8 mouse cellular contexts compared by ENCODE assay signal in genomic region chr9:15306398-15307119, GRCm38 (mm10). TPM values are rescaled to one million over a fixed set of nuclear protein-coding genes. Genes with fewer than 3 reads are reported as not detected.
DNase-seq lines count a peak whose midpoint lies in the region; ATAC-seq and TF ChIP-seq lines count a peak whose summit lies in the region.

TSS of gene 4931406C07Rik (minus strand) at chr9:15306448.

- peak; percentile 21 for DNase-seq in kidney, postnatal 10 days
- DNase-seq in kidney, postnatal 25 days, result no peak
- DNase-seq in ES-E14 (ENCODE audit: low read depth, low spot score), result no peak
- peak; percentile 70 for DNase-seq in embryo, embryonic 11 days
- DNase-seq in heart, postnatal 4 days, result no peak
- peak; percentile 52 for DNase-seq in limb, embryonic 14.5 days (ENCODE audit: low spot score)
- DNase-seq in thymus, adult 18-20 months, result no peak

- peak within 1 kb of the TSS; percentile 76 to 98 for H3K4me3 ChIP-seq in ES-E14 (ENCODE audit: insufficient read depth in 1 of 2, low read depth in 1 of 2, low read length in 2 of 2, poor library complexity in 1 of 2, severe bottlenecking in 1 of 2)
- H3K4me3 ChIP-seq in limb, embryonic 14.5 days (replicated peaks; ENCODE audit: low read length), result peak within 1 kb of the TSS; percentile 95
- H3K4me3 ChIP-seq in small intestine, adult 2 months (ENCODE audit: low read depth, low read length), result peak within 1 kb of the TSS; percentile 96

- in situ Hi-C loops in ES-E14 (cut with MboI; ENCODE audit: low sequenced_read_pairs in 2 of 2, unreplicated experiment in 2 of 2), result no loop called here

- H3K4me2 ChIP-seq in limb, embryonic 14.5 days (replicated peaks; ENCODE audit: low read depth, low read length, severe bottlenecking), result peak within 1 kb of the TSS; percentile 90

- peak within 1 kb of the TSS; percentile 96 for H3K27ac ChIP-seq in ES-E14 (ENCODE audit: insufficient read depth, low read depth, low read length, poor library complexity, severe bottlenecking)
- H3K27ac ChIP-seq in limb, embryonic 14.5 days (replicated peaks; ENCODE audit: low read depth, low read length), result peak within 1 kb of the TSS; percentile 94
- peak within 1 kb of the TSS; percentile 86 for H3K27ac ChIP-seq in small intestine, adult 2 months (ENCODE audit: insufficient read depth, low read depth, low read length)

- ATAC-seq in limb, embryonic 14.5 days (ENCODE audit: low FRiP score, low read depth), result peak; percentile 79

- peak within 1 kb of the TSS; percentile 100 for H3K9ac ChIP-seq in ES-E14 (ENCODE audit: insufficient read depth, low read depth, low read length, poor library complexity, severe bottlenecking)
- peak within 1 kb of the TSS; percentile 97 for H3K9ac ChIP-seq in limb, embryonic 14.5 days (ENCODE audit: low read depth, low read length, severe bottlenecking)

- WGBS in limb, embryonic 14.5 days, result under 1% methylated on average over 35 of the region's 35 CpGs
- under 1% methylated on average over 35 of the region's 35 CpGs for WGBS in small intestine, adult 2 months

- no peak for TF ChIP-seq CTCF in small intestine, adult 2 months (IDR thresholded peaks at IDR 0.05; ENCODE audit: extremely low read depth, insufficient read length, insufficient replicate concordance, low read depth, low read length)

- peaks cover 45% of the 10 kb centered on the region for H3K36me3 ChIP-seq in ES-E14 (ENCODE audit: control insufficient read depth, insufficient read depth, low read length, poor library complexity, severe bottlenecking)
- H3K36me3 ChIP-seq in limb, embryonic 14.5 days (ENCODE audit: control insufficient read depth, insufficient read depth, low read length), result peaks cover 38% of the 10 kb centered on the region
- peaks cover 24% of the 10 kb centered on the region for H3K36me3 ChIP-seq in small intestine, adult 2 months (ENCODE audit: control insufficient read depth, insufficient read depth, low read length)

- H3K9me3 ChIP-seq in ES-E14 (ENCODE audit: control insufficient read depth, insufficient read depth, low read depth, low read length), result no peaks in the 10 kb centered on the region
- H3K9me3 ChIP-seq in limb, embryonic 14.5 days (ENCODE audit: control insufficient read depth, low read length), result no peaks in the 10 kb centered on the region

- no peaks in the 10 kb centered on the region for H3K27me3 ChIP-seq in limb, embryonic 14.5 days (ENCODE audit: control insufficient read depth, insufficient read depth, low read length)
- no peaks in the 10 kb centered on the region for H3K27me3 ChIP-seq in small intestine, adult 2 months (ENCODE audit: control insufficient read depth, insufficient read depth, low read length)

- no peak for TF ChIP-seq POLR2A in limb, embryonic 14.5 days (IDR thresholded peaks at IDR 0.05; ENCODE audit: borderline replicate concordance, extremely low read depth, insufficient read depth, insufficient read length)
- TF ChIP-seq POLR2A in small intestine, adult 2 months (IDR thresholded peaks at IDR 0.05; ENCODE audit: low read depth, low read length), result no peak

- no peaks in the 10 kb centered on the region; a peak in 1 of 4 replicates for H3K4me1 ChIP-seq in ES-E14 (ENCODE audit: control insufficient read depth in 2 of 2, insufficient read depth in 2 of 2, low read length in 2 of 2, poor library complexity in 1 of 2)
- H3K4me1 ChIP-seq in limb, embryonic 14.5 days (ENCODE audit: control insufficient read depth, insufficient read depth, low read length), result peaks cover 20% of the 10 kb centered on the region
- H3K4me1 ChIP-seq in small intestine, adult 2 months (ENCODE audit: control insufficient read depth, insufficient read depth, insufficient read length, low read length), result peaks cover 2% of the 10 kb centered on the region; the same call in 1 of the 2 replicates

TF ChIP-seq in ES-E14, 5 proteins besides CTCF, POLR2A, EP300 and RAD21:
- no peak for TF ChIP-seq MAFK (IDR thresholded peaks at IDR 0.05; ENCODE audit: insufficient read depth, low read depth, low read length)
- TF ChIP-seq ZNF384 (IDR thresholded peaks at IDR 0.05; ENCODE audit: low read depth, low read length), result no peak
- TF ChIP-seq HCFC1 (IDR thresholded peaks at IDR 0.05; ENCODE audit: borderline replicate concordance, insufficient read depth, low read length), result no peak
- TF ChIP-seq CHD2 (IDR thresholded peaks at IDR 0.05; ENCODE audit: low read depth, low read length), result no peak
- TF ChIP-seq ZC3H11A (IDR thresholded peaks at IDR 0.05; ENCODE audit: borderline replicate concordance, low read depth, low read length), result no peak

RNA-seq across cellular contexts. Expression of gene 4931406C07Rik, which starts in this region (rescaled TPM):
- total RNA-seq in ES-E14 (2012; rRNA removed), result 6.4 and 6.5 TPM in 2 replicates
- total RNA-seq in heart, postnatal 4 days (2021), result 10 to 100 TPM; 10.8 to 11.1 TPM
- polyA plus RNA-seq in limb, embryonic 14.5 days (2012; rRNA removed), result 18.7 and 22.9 TPM in 2 replicates
- polyA plus RNA-seq in limb, embryonic 14.5 days (2014; fragmentation: Nextera tagmentation; extraction: Ambion mirVana), result 9.5 and 11.4 TPM in 2 replicates
- polyA plus RNA-seq in small intestine, adult 2 months (2012; rRNA removed), result 6.8 and 10.0 TPM in 2 replicates

Comparison
In these comparisons a context has a peak if more than half of its experiments do, and no peak if none do; other contexts are left out.
1. DNase-seq: peak in kidney, postnatal 10 days (single experiment), embryo, embryonic 11 days (single experiment) and limb, embryonic 14.5 days (single experiment); none in kidney, postnatal 25 days (0 of 2), ES-E14 (single experiment), heart, postnatal 4 days (single experiment) and thymus, adult 18-20 months (0 of 2).
2. Peak in every context shown above with its lines, with median percentiles within 50 percentile points of each other: H3K27ac ChIP-seq and H3K4me3 ChIP-seq.